Comparison of ENCODE assay signal across 20 mouse cellular contexts in genomic region chr5:106392213-106392612, GRCm38 (mm10).
"Had no signal": no experiment of that assay in that cellular context is flagged by ENCODE, and none has a peak within 500 bp of the region (broad histone marks: within the 10 kb centered on the region; RNA-seq: fewer than 3 reads in every experiment).

No protein-coding gene starts in this region.

- H3K27me3 ChIP-seq: limb, embryonic 12.5 days; limb, embryonic 15.5 days; megakaryocyte, embryonic 14.5 days; neural tube, embryonic 12.5 days; neural tube, embryonic 15.5 days had no signal

- H3K9me3 ChIP-seq: limb, embryonic 15.5 days; neural tube, embryonic 15.5 days had no signal

- DNase-seq: kidney, adult 8-10 months; kidney, postnatal 36 days; layer of hippocampus, postnatal 36 days; left cerebral cortex, postnatal 4 days; liver, postnatal 0 days; lung, embryonic 14.5 days; thymus, adult 2 months; thymus, postnatal 14 days had no signal

- H3K27ac ChIP-seq: limb, embryonic 12.5 days; limb, embryonic 15.5 days; liver, embryonic 14.5 days; midbrain, embryonic 10.5 days; midbrain, embryonic 13.5 days; neural tube, embryonic 12.5 days; neural tube, embryonic 15.5 days; stomach, postnatal 0 days had no signal

- ATAC-seq: intestine, postnatal 0 days; liver, postnatal 0 days; lung, postnatal 0 days; midbrain, embryonic 13.5 days had no signal

- H3K9ac ChIP-seq: limb, embryonic 12.5 days; limb, embryonic 15.5 days; liver, embryonic 14.5 days; liver, postnatal 0 days; lung, embryonic 14.5 days; midbrain, embryonic 13.5 days; neural tube, embryonic 12.5 days; neural tube, embryonic 15.5 days had no signal

- H3K4me2 ChIP-seq: limb, embryonic 12.5 days; limb, embryonic 15.5 days; liver, embryonic 11.5 days; lung, embryonic 14.5 days; midbrain, embryonic 13.5 days; neural tube, embryonic 12.5 days; neural tube, embryonic 15.5 days had no signal

- H3K36me3 ChIP-seq: limb, embryonic 12.5 days; limb, embryonic 15.5 days; midbrain, embryonic 10.5 days; midbrain, embryonic 13.5 days; neural tube, embryonic 12.5 days; neural tube, embryonic 15.5 days had no signal

- H3K4me3 ChIP-seq: limb, embryonic 12.5 days; limb, embryonic 15.5 days; megakaryocyte, embryonic 14.5 days; midbrain, embryonic 10.5 days; midbrain, embryonic 13.5 days; neural tube, embryonic 12.5 days; neural tube, embryonic 15.5 days had no signal

- H3K4me1 ChIP-seq: limb, embryonic 12.5 days; limb, embryonic 15.5 days; megakaryocyte, embryonic 14.5 days; neural tube, embryonic 12.5 days had no signal
